Mouse (Mus musculus) layer of hippocampus, postnatal 14 days (tissue): ENCODE measurements at regions not wholly inside any gene's neighbourhood (a gene's known extent, or its start where the extent isn't known, plus 50 kb on each side); places are given as distances from the start of the nearest gene placed in this dataset.
"Not testable (repeated sequence)": the region's sequence is repeated elsewhere in the genome, so short reads cannot be mapped to it uniquely, and the experiment has no call there.

ENCODE experiments used
- DNase-seq, 2 experiments: peaks; one replicate each; pipeline ENCODE4 v3.0.0; 2021 to 2022; ENCODE audit warnings: low spot score in 2 of 2, mixed read lengths in 1 of 2

GRCm38 (mm10) chr11:40159161-40159560 is 535.8 kb downstream of the Mat2b start:
- DNase-seq, result not testable (repeated sequence)

GRCm38 (mm10) chr11:40149312-40149711 is 545.7 kb downstream of the Mat2b start:
- peak; percentile 76 to 77 for DNase-seq

GRCm38 (mm10) chr11:40137803-40138202 is 557.2 kb downstream of the Mat2b start:
- no peak for DNase-seq

- peak in 1 of 2 experiments; percentile 42 for DNase-seq
These were observed 592.4 kb downstream of the Mat2b start for GRCm38 (mm10) chr11:40102613-40103012.

- DNase-seq, result no peak
These were observed 620.7 kb downstream of the Mat2b start for GRCm38 (mm10) chr11:40074317-40074716.

- DNase-seq, result no peak
These were observed 644.5 kb downstream of the Mat2b start for GRCm38 (mm10) chr11:40050503-40050902.

- DNase-seq, result peak in 1 of 2 experiments; percentile 50
These were observed 667.5 kb downstream of the Mat2b start for GRCm38 (mm10) chr11:40027511-40027910.

- DNase-seq, result no peak
These were observed 695.5 kb downstream of the Mat2b start for GRCm38 (mm10) chr11:39999483-39999882.

- DNase-seq, result no peak
These were observed 696.4 kb downstream of the Mat2b start for GRCm38 (mm10) chr11:39998612-39999011.

GRCm38 (mm10) chr11:39972585-39972984 is 722.4 kb downstream of the Mat2b start:
- no peak for DNase-seq

GRCm38 (mm10) chr11:39963705-39964104 is 731.3 kb downstream of the Mat2b start:
- no peak for DNase-seq

GRCm38 (mm10) chr11:39954426-39954825 is 740.6 kb downstream of the Mat2b start:
- no peak for DNase-seq

GRCm38 (mm10) chr11:39944196-39944595 is 750.8 kb downstream of the Mat2b start:
- DNase-seq, result no peak

GRCm38 (mm10) chr11:39934216-39934615 is 760.8 kb downstream of the Mat2b start:
- DNase-seq, result no peak

- DNase-seq, result no peak
These were observed 771.0 kb downstream of the Mat2b start for GRCm38 (mm10) chr11:39923977-39924527.

GRCm38 (mm10) chr11:39917716-39918347 is 777.2 kb downstream of the Mat2b start:
- DNase-seq, result no peak

GRCm38 (mm10) chr11:39899644-39900225 is 795.3 kb downstream of the Mat2b start:
- no peak for DNase-seq

- DNase-seq, result no peak
These were observed 811.7 kb downstream of the Mat2b start for GRCm38 (mm10) chr11:39883305-39883704.

- no peak for DNase-seq
These were observed 826.5 kb downstream of the Mat2b start for GRCm38 (mm10) chr11:39868451-39868979.
